Mouse (Mus musculus): Measurements from ENCODE around the gene Rnf144a. TPM values are rescaled to one million over a fixed set of nuclear protein-coding genes. Genes with fewer than 3 reads are reported as not detected.

The Rnf144a gene
- 21.2 and 36.2 TPM in 2 replicates for polyA plus RNA-seq (2012; rRNA removed; ENCODE audit: low replicate concordance)

DNA sequence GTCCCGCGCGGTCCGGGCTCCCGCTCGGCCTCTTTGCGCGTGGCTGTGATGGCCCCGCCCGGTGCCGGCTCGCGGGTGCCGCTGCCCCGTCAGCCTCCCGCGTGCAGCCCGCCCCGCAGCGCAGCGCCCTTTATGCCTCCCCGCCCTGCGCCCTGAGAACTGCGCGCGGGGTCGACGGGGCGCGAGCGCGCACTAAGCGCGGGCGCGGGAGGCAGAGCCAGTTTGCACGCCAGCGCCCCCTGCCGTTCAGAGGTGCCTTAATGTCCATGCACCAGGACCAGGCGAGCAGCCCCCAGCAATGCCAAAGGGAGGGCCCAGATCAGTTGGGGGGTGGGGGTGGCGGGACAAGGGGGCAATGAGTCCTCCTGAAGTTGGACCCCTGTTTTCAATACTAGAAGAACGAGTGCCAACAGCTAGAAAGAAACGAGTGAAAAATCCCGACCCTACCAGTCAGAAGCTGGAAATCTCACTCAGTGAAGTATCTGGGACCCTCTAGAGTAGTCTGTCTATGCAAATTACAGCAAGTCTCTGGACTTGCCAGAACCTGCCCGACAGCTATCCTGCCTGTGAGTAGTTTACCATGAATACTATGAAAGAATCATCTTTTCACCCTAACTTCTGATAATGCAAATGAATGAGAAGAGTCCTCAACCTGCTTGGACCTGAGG is at the start of gene Rnf144a:
Gene Rnf144a, minus strand, starts transcription at position 151 of the 668 bp plus-strand sequence.

GRCm38 (mm10) chr12:26456028-26456698 is 41.1 kb upstream of the Rnf144a start, which contains the start of gene Rsad2:
Gene Rsad2, minus strand, starts transcription at chr12:26456452.

Other genes starting within 250 kb of the Rnf144a start
- gene Rsad2, start 41.2 kb upstream of the Rnf144a start, polyA plus RNA-seq (2012; rRNA removed; ENCODE audit: low replicate concordance) = 5.3 and 6.0 TPM in 2 replicates
- 9.3 TPM in 2 replicates for gene Cmpk2, start 54.0 kb upstream of the Rnf144a start, polyA plus RNA-seq (2012; rRNA removed; ENCODE audit: low replicate concordance)

Data from subcutaneous adipose tissue, adult 2 months (tissue).